Mouse (Mus musculus): ENCODE measurements around the gene Cntrob.

GRCm38 (mm10) chr11:69332713-69333253, 9.2 kb upstream of the Cntrob start:
- TF ChIP-seq POLR2A (IDR thresholded peaks at IDR 0.05; ENCODE audit: insufficient read depth, low read length) (no peak), EP300 (IDR thresholded peaks at IDR 0.05; ENCODE audit: insufficient read depth, low read depth, low read length) (no peak)
